Mouse (Mus musculus): ENCODE measurements at regions not wholly inside any gene's neighbourhood (a gene's known extent, or its start where the extent isn't known, plus 50 kb on each side); places are given as distances from the start of the nearest gene placed in this dataset.
A peak's percentile ranks its signal among the peaks of the same experiment; 100 is the strongest.

DNA sequence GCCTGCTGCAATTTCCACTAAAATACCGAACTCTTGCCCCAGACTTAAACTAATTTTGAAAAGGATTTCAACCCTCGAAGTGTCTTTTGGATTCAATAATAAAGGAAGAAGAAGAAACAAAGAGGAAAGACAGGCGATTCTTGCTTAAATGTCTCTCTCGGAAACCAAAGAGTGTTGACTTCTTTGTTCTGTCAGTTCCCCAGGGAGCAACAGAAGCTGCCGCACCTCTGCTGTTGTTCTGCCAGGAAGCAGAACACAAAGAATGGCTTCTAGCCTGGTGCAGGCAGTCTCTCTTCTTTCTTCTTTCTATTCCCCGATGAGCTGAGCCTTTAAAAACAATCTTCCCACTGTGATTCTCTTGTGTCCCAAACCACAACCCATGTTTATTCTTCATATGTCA is 104.9 kb upstream of the Krr1 start:
- peak; percentile 2 for DNase-seq (ENCODE audit: low read depth, low spot score)
- Histone ChIP-seq H3K36me3 (ENCODE audit: control insufficient read depth, insufficient read depth, low read length, poor library complexity, severe bottlenecking) (no peaks in the 10 kb centered on the region), H3K27me3 (ENCODE audit: control insufficient read depth, insufficient read depth, low read length, poor library complexity, severe bottlenecking) (no peaks in the 10 kb centered on the region)

GRCm38 (mm10) chr10:111880354-111880753 is 92.1 kb upstream of the Krr1 start:
- no peaks in the 10 kb centered on the region for H3K36me3 ChIP-seq (ENCODE audit: control insufficient read depth, insufficient read depth, low read length, poor library complexity, severe bottlenecking)
- no peak for DNase-seq (ENCODE audit: low read depth, low spot score)
- no peaks in the 10 kb centered on the region for H3K27me3 ChIP-seq (ENCODE audit: control insufficient read depth, insufficient read depth, low read length, poor library complexity, severe bottlenecking)

DNA sequence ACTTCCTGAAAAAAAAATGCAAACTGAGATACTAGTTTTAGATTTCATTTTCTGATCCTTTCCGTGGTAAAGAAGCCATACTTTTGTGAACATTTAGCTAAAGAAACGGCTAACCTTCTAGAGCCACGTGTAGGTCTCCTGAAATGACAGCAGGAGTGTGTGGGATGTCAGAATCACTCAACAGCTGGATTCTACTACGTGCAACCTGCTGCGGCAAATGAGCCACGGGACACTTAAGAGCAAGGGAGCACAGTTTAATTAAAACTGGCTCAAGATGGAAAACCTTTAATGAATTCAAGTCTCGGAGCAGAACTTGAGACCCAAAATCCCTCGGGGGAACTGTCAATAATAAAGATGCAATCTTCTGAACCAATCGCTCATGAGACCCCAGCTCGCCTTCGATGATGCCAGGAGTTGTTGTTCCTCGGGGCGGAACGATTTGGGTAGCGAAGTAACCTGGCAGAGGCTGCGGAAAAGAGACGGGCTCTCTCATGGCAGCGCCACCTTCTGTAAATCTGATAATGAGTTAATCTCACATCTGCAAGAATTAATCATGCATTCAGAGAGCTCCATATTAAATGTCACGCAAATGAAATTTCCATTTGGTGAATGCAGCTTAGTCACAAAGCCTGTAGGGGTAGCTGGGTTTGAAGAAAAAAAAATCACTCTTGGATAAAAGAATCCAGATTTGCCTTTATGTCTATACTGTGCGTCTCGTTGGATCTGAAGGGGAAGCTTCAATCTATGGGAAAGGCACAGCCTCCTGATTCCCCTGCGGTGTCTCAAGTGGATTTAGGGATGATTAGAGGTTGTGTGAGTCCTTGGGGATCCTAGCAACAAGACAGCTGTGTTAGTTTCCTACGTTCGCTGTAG is 90.9 kb upstream of the Krr1 start:
- Histone ChIP-seq H3K36me3 (ENCODE audit: control insufficient read depth, insufficient read depth, low read length, poor library complexity, severe bottlenecking) (no peaks in the 10 kb centered on the region), H3K27me3 (ENCODE audit: control insufficient read depth, insufficient read depth, low read length, poor library complexity, severe bottlenecking) (no peaks in the 10 kb centered on the region)
- DNase-seq (ENCODE audit: low read depth, low spot score), result no peak

DNA sequence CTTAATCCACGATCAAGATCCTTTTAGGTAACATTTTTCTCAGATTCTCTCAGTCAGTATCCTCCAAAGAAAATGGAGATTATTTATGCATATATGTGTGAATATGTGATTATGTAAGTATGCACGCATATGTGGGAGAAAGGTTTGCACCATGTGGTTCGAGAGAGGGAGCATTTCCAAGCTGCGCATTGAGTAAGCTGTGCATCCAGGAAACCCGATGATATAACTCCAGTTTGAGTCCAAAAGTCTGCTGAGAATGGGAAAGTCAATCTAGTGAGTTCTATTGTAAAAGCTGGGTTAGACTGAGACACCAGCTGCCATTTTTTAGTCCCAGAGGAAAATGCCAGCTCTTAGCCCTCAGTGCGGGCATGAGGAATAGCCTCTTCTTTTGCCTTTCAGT is 89.9 kb upstream of the Krr1 start:
- no peaks in the 10 kb centered on the region for H3K36me3 ChIP-seq (ENCODE audit: control insufficient read depth, insufficient read depth, low read length, poor library complexity, severe bottlenecking)
- DNase-seq (ENCODE audit: low read depth, low spot score), result no peak
- H3K27me3 ChIP-seq (ENCODE audit: control insufficient read depth, insufficient read depth, low read length, poor library complexity, severe bottlenecking), result no peaks in the 10 kb centered on the region

GRCm38 (mm10) chr10:111884701-111885100 is 87.8 kb upstream of the Krr1 start:
- Histone ChIP-seq H3K27me3 (ENCODE audit: control insufficient read depth, insufficient read depth, low read length, poor library complexity, severe bottlenecking) (no peaks in the 10 kb centered on the region), H3K36me3 (ENCODE audit: control insufficient read depth, insufficient read depth, low read length, poor library complexity, severe bottlenecking) (no peaks in the 10 kb centered on the region)
- DNase-seq (ENCODE audit: low read depth, low spot score), result no peak

DNA sequence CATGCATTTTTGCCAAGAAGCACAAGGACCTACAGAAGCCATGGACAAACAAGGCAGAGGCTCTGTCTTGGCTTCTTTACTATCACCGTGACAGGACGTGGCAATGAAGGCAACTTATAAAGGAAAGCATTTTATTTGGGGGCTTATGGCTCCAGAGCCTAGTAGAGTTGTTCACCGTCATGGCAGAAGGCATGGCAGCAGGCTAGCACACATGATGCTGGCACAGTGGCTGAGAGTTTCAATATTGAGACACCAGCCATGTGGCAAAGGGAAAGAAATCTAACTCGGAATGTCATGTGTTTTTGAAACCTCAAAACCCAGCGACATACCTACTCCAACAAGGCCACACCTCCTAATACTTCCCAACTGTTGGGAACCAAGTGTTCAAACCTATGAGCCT is 83.4 kb upstream of the Krr1 start:
- no peak for DNase-seq (ENCODE audit: low read depth, low spot score)
- Histone ChIP-seq H3K36me3 (ENCODE audit: control insufficient read depth, insufficient read depth, low read length, poor library complexity, severe bottlenecking) (no peaks in the 10 kb centered on the region), H3K27me3 (ENCODE audit: control insufficient read depth, insufficient read depth, low read length, poor library complexity, severe bottlenecking) (no peaks in the 10 kb centered on the region)

DNA sequence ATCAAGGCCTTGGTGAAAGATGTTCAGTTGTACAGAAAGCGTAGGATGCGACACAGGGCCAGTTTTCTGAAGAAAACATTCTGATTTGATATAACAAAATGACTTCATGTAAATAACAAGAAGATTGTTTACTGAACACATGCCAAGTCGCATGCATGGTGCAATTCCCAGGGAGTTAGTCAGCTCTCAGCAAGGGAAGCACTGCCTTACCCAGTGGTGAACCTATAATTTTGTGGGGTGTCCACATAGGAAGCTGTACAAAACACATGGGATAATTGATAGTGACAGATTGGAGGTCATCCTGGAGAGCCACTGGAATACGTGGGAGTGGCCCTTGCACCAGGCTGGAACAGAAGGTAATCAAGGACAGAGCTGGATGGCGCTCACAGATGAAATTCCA is 79.0 kb upstream of the Krr1 start:
- no peaks in the 10 kb centered on the region for H3K36me3 ChIP-seq (ENCODE audit: control insufficient read depth, insufficient read depth, low read length, poor library complexity, severe bottlenecking)
- no peak for DNase-seq (ENCODE audit: low read depth, low spot score)
- H3K27me3 ChIP-seq (ENCODE audit: control insufficient read depth, insufficient read depth, low read length, poor library complexity, severe bottlenecking), result no peaks in the 10 kb centered on the region

GRCm38 (mm10) chr10:111893941-111894340 is 78.5 kb upstream of the Krr1 start:
- no peak for DNase-seq (ENCODE audit: low read depth, low spot score)
- H3K27me3 ChIP-seq (ENCODE audit: control insufficient read depth, insufficient read depth, low read length, poor library complexity, severe bottlenecking), result no peaks in the 10 kb centered on the region
- H3K36me3 ChIP-seq (ENCODE audit: control insufficient read depth, insufficient read depth, low read length, poor library complexity, severe bottlenecking), result no peaks in the 10 kb centered on the region

- no peaks in the 10 kb centered on the region for H3K36me3 ChIP-seq (ENCODE audit: control insufficient read depth, insufficient read depth, low read length, poor library complexity, severe bottlenecking)
- no peaks in the 10 kb centered on the region for H3K27me3 ChIP-seq (ENCODE audit: control insufficient read depth, insufficient read depth, low read length, poor library complexity, severe bottlenecking)
- no peak for DNase-seq (ENCODE audit: low read depth, low spot score)
Measured at GRCm38 (mm10) chr10:111897361-111897760, 75.1 kb upstream of the Krr1 start.

DNA sequence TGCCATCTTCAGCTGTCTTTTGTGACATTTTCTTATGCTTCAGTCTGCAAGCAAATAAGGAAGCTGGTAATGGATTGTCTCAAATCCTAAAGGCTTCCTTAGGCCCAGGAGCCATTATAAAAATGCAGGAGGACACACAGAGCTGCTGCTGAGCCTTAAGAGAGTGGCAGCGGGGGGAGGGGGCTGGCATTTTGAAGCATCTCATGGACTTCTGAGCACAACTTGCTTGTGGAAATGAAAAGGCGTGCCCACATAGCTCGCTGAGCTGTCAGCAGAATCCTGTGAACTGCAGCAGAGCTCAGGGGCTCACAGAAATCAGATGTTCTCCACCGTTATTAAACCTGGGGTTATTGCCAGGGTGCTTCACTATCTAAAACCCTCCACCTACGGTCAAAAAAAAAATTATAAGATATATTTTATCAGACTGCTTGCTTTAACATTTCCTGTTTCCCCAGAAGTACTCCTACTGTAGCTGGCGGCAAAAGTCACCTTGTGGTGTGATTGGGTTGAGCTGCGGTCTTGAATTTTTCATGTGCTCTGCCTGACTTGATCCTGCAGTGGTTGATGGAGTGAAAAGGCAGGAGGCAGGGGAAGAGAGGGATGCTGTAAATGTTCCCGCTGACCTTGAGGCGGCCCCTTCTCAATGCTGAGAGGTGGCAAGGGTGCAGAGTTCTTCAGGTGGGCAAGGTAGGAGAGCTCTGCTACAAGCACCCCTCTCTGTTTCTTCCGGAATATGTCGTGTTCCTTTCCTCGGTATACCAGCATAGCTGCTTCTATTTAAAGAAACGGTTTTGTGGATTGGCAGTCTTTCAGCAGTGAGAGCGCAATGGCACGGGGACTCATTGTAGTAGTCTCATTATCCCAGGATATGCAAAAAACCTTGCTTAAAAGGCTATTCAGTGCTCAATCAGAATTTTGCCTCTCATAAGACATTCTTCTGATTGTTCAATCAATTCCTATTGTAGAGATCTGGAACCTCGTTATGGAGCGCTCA is 71.4 kb upstream of the Krr1 start:
- Histone ChIP-seq H3K27me3 (ENCODE audit: control insufficient read depth, insufficient read depth, low read length, poor library complexity, severe bottlenecking) (no peaks in the 10 kb centered on the region), H3K36me3 (ENCODE audit: control insufficient read depth, insufficient read depth, low read length, poor library complexity, severe bottlenecking) (no peaks in the 10 kb centered on the region)
- no peak for DNase-seq (ENCODE audit: low read depth, low spot score)

GRCm38 (mm10) chr10:111903956-111904355 is 68.5 kb upstream of the Krr1 start:
- Histone ChIP-seq H3K36me3 (ENCODE audit: control insufficient read depth, insufficient read depth, low read length, poor library complexity, severe bottlenecking) (no peaks in the 10 kb centered on the region), H3K27me3 (ENCODE audit: control insufficient read depth, insufficient read depth, low read length, poor library complexity, severe bottlenecking) (no peaks in the 10 kb centered on the region)
- no peak for DNase-seq (ENCODE audit: low read depth, low spot score)

- Histone ChIP-seq H3K27me3 (ENCODE audit: control insufficient read depth, insufficient read depth, low read length, poor library complexity, severe bottlenecking) (no peaks in the 10 kb centered on the region), H3K36me3 (ENCODE audit: control insufficient read depth, insufficient read depth, low read length, poor library complexity, severe bottlenecking) (no peaks in the 10 kb centered on the region)
- no peak for DNase-seq (ENCODE audit: low read depth, low spot score)
Measured at GRCm38 (mm10) chr10:111907836-111908235, 64.6 kb upstream of the Krr1 start.

DNA sequence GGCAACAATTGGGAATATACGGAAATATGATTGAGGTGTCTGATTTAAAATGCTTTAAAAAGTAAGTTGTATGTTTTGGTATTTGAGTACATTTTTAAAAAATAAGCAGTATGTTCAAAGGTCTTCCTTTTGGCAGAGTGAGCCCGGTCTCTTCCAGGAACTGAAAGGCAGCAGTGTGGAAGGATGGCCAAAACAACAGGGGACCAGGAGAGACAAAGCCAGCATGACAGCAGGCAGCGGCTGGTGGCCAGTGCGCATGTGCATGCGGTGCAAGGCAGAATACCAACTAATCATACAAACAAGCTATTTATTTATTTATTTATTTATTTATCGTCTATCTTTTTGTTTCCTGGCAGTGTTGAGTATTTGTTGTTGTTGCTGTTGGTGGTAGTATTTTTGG is 59.9 kb upstream of the Krr1 start:
- H3K36me3 ChIP-seq (ENCODE audit: control insufficient read depth, insufficient read depth, low read length, poor library complexity, severe bottlenecking), result no peaks in the 10 kb centered on the region
- H3K27me3 ChIP-seq (ENCODE audit: control insufficient read depth, insufficient read depth, low read length, poor library complexity, severe bottlenecking), result no peaks in the 10 kb centered on the region
- no peak for DNase-seq (ENCODE audit: low read depth, low spot score)

DNA sequence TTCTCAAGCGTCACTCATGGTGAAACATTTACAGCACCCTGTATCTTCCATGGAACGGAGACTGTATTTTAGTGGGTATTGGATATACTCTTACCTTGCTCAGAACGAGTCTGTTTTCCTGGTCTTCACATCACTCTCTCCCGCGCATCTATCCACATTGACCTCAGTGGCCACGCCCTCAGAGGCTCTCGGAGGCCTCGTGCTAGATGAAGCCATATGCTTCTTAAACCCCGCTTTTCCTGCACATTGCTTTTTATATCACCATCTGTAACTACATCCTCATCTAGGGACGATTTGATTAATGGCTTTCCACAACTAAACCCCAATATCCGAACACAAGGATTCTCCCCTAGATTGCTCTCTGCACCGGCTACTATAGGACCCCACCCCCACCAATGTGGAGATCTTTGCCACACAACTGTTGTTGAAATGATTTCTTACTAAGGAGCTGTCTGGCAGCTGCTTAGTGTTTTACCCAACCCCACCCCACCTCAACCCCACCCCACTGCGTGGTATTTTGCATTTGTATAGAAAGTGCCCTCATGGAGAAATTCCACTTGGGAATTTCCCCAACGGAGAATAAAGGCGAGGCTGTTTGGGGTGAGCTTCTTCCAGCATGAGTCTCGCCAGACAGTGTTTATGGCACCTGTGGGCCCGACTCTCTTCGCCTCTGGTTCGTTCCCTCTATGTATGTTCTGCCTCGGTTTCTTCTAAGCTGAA is 59.2 kb upstream of the Krr1 start:
- Histone ChIP-seq H3K36me3 (ENCODE audit: control insufficient read depth, insufficient read depth, low read length, poor library complexity, severe bottlenecking) (no peaks in the 10 kb centered on the region), H3K27me3 (ENCODE audit: control insufficient read depth, insufficient read depth, low read length, poor library complexity, severe bottlenecking) (no peaks in the 10 kb centered on the region)
- no peak for DNase-seq (ENCODE audit: low read depth, low spot score)

All from splenic B cell, adult 2 months (primary cell).